Mouse (Mus musculus): ENCODE measurements around the gene Tmem59l. TPM values are rescaled to one million over a fixed set of nuclear protein-coding genes. Genes with fewer than 3 reads are reported as not detected.
"Not testable (repeated sequence)": the region's sequence is repeated elsewhere in the genome, so short reads cannot be mapped to it uniquely, and the experiment has no call there.

Gene Tmem59l
- 3.2 TPM in 1 of 2 replicates, not detected in the other for total RNA-seq (2015; ENCODE audit: low replicate concordance)
- not detected in 2 replicates for total RNA-seq (2017; ENCODE audit: low replicate concordance)

DNA sequence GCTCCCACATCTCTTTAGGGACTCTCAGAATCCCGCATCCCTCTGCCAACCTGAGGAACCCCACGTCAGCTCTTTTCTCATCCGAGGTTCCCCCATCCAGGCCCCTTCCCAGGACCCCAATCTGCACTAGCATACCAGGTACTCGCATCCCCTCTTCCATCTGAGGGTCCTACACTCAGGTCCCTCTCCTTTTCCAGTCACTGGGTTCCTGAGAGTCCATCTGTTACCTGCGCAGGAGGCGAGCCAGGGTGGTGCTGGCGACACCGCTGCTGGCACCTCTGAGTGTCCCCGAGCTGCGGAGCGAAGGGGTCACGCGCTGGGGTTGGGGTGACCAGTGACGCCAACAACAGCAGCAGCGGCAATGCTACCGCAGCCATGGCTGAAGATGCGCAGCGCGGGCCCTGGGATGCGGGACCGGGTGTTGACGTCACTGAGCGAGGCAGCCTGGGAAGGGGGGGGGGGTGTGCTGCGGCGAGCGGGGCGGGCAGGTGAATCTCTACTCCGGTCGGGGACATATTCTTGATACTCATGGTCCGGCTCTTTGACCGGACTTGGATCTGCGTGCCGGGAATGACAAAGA lies at the start of gene Tmem59l:
Gene Tmem59l, minus strand, starts transcription at position 418 of the 580 bp plus-strand sequence.
- ATAC-seq (replicated peaks; ENCODE audit: low FRiP score, poor library complexity, severe bottlenecking): no peak

GRCm38 (mm10) chr8:70535701-70536100 lies 48.5 kb upstream of the Tmem59l start:
- ATAC-seq (replicated peaks; ENCODE audit: low FRiP score, poor library complexity, severe bottlenecking): no peak

DNA sequence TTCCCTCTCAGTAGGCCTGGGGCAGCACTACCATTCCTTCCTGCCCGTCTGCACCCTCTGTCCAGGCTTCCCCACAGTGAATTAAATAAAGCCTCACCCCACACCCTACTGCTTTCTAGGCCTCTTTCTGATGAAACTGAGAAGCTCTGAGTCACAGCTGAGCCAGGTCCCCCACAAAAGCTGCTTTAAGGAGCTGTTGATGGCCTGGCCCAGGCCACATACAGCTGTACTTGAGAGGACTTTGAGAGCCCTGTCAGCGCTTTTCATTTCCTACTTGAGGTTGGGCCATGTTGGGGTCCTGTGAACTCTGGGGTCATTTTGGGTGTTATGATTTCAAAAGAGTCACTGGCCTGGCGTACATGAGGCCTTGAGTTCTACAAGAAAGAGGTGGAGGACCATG lies 48.1 kb upstream of the Tmem59l start:
- no peak for ATAC-seq (replicated peaks; ENCODE audit: low FRiP score, poor library complexity, severe bottlenecking)

DNA sequence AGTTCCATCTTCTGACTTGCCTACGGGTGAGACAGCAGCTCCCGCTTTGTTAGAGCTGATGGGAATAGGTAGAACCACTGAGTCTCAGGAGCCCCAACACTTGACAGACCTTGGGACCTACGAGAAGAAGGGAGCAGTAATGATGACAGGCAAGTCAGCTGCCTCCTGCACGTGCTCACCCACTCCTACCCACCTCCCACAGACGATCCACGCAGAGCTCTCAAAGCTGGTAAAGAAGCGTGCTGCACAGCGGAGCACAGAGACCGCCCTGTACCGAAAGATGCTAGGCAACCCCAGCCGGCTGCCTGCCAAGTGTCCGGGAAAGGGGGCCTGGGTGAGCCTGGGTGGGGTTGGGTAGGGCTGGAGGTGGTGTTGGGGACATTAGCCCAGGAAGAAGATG lies 47.1 kb upstream of the Tmem59l start:
- ATAC-seq (replicated peaks; ENCODE audit: low FRiP score, poor library complexity, severe bottlenecking): no peak

- no peak for ATAC-seq (replicated peaks; ENCODE audit: low FRiP score, poor library complexity, severe bottlenecking)
These were observed 43.2 kb upstream of the Tmem59l start for GRCm38 (mm10) chr8:70530314-70530713.

DNA sequence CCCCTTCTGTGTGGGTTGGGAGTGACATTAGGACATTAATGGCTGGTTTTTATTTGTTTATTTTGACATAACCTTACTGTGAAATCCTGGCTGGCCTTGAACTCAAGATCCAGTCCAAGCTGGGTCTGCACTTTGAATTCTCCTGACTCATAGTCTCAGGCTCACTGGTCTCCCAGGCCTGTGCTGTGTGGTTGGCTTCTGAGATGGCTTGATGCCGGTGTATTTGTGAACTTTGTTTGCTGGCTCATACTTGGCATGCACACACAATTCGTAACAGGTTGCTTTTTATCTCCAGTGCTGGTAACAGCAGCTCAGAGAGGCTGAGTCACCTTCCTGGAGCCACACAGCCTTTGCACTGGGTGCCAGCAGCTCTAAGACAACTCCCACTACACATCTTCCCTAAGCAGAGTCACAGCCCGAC lies 42.6 kb upstream of the Tmem59l start:
- ATAC-seq (replicated peaks; ENCODE audit: low FRiP score, poor library complexity, severe bottlenecking): no peak

GRCm38 (mm10) chr8:70529299-70529698 lies 42.1 kb upstream of the Tmem59l start:
- no peak for ATAC-seq (replicated peaks; ENCODE audit: low FRiP score, poor library complexity, severe bottlenecking)

- ATAC-seq (replicated peaks; ENCODE audit: low FRiP score, poor library complexity, severe bottlenecking): no peak
These were observed 41.1 kb upstream of the Tmem59l start for GRCm38 (mm10) chr8:70528182-70528797.

DNA sequence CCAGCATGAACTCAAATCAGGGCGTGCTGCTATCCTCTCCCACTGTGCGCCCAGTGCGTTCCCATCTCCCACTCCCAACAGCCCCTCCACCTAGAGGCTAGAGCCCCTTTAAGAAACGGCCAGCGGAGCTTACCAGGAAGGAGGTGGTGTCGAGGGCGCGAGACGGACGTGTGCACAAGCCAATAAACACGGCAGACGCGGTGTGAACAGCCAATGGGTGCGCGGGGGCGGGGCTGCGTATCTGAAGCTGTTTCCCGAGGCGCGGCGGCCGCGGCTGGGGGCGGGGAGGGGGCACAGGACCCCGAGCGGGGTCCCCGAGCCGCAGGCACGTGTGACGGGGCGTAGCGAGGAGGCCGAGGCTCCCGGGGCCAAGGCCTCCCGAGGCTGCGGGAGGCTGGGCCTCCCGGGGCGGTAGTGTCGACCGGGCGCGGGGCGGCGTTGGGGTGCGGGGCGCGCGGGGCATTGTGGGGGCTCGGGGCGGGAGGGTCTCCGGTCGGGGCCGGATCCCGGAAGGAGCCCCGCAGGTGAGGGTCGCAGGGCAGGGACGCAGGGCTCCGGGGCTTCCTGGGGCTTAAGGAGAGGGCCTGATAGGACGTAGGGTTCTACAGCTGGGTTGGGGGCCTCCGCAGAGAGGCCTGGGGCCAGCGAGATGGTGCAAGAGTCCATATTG lies 40.5 kb upstream of the Tmem59l start, which contains the start of the genes Fkbp8 and Kxd1:
Gene Fkbp8, plus strand, starts transcription at position 213 of the 670 bp plus-strand sequence.
Gene Kxd1, minus strand, starts transcription at position 445 of the 670 bp plus-strand sequence.
- ATAC-seq (replicated peaks; ENCODE audit: low FRiP score, poor library complexity, severe bottlenecking): peak; percentile 81

DNA sequence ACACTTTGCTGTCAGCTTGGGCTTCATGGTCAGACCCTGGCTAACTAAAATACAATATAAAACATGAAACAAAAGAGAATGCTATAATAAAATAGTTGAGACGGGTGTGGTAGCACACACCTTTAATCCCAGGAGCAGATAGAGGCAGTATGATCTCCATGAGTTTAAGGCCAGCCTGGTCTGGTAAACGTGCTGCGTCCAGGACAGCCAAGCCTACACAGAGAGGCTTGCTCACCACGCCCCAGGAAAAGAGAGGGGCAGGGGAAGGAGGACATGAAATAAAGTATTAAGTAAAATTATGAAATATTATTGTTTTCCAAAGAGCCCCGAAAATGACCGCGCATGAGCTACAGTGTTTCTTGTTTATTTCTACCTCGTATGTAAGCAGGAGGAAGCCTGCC lies 40.0 kb upstream of the Tmem59l start:
- ATAC-seq (replicated peaks; ENCODE audit: low FRiP score, poor library complexity, severe bottlenecking): peak; percentile 41

DNA sequence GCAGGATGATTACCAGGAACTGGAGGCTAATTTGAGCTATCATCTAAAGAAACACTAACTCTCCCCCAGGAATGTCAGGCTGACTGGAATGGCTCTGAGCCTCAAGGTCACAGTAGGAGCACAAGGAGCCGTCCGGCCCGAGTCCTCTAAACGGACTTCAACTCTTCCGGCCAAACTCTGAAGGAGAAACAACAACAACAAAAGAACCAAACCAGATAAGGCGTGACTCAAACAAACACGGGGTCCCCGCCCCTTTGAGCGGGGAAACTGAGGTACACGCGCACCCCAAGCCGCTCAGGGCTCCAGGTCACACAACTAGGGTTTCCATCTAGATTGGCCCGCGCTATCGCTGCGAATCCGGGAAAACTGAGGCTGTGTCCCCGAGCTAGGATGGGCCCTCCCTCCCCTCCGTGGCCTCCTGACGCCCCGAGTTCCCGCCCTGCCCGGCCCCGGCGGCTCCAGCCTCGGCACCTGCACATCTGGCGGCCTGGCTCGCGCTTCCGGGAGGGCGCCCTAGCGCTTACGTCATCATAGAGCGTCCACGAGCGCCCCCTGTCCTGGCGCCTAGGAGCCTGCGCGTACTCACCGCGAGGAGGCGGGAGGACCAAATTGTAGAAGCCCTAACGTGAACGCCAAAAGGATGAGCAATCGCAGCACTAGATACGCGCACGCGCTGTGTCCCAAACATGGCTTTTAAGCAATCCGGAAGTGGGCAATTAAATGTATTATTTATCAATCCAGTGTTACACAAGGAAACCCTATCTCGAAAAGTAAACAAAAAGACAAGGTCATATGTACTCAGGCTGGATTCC lies 35.6 kb upstream of the Tmem59l start:
- peak; percentile 87 for ATAC-seq (replicated peaks; ENCODE audit: low FRiP score, poor library complexity, severe bottlenecking)

DNA sequence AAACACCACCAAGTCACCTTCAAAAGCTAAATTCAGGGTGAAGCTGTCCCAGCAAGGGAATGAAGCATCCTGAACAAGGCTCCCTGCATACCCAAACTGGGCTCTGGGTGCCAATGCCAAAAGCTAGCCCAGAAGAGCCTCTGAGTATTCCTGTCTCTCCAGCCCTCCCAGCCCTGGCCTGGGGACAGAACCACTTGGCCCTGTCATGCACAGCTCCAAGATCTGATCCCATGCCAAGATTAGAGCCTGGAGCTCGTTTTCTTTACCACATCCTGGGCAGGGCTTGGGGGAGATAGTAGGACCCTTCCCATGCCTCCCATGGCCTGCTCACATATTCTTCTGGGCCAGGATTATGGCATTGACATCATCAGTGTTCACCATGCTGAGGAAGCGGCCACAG lies 32.4 kb upstream of the Tmem59l start:
- ATAC-seq (replicated peaks; ENCODE audit: low FRiP score, poor library complexity, severe bottlenecking): no peak

- ATAC-seq (replicated peaks; ENCODE audit: low FRiP score, poor library complexity, severe bottlenecking): no peak
These were observed 31.9 kb upstream of the Tmem59l start for GRCm38 (mm10) chr8:70519043-70519442.

DNA sequence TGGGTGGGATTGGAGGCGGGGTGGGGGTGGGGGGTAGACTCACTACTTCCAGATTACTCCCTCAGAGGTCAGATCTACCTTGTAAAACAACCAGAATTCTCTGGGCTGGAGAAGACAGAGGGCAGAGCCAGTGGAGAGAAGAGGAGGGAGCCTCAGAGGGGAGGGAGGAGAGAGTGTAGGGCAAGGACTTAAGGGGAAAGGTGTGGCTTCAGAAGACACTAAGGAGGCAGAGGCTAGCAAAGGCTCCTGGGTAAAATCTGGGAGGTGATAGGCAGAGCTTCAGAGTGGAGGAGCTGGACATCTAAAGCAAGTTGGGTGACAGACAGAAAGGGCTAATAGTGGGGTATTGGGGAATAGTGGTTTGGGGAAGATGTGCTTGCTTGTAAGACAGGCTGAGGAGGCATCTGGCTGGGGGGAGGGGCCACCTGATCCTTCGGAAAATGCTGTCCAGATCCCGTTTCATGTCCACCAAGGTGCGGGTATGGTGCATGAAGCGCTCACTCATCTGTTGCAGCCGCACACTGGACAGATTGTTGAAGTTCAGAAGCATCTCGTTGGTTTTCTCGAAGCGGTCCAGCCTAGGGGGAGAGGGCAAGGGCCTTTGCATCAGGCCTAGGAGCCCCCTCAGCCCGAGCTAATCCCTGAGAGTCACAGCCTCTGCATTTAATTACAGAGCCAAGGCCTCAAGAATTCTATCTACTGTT lies 30.9 kb upstream of the Tmem59l start:
- no peak for ATAC-seq (replicated peaks; ENCODE audit: low FRiP score, poor library complexity, severe bottlenecking)

- ATAC-seq (replicated peaks; ENCODE audit: low FRiP score, poor library complexity, severe bottlenecking): no peak
These were observed 26.3 kb upstream of the Tmem59l start for GRCm38 (mm10) chr8:70513441-70513840.

GRCm38 (mm10) chr8:70512253-70512903 lies 25.2 kb upstream of the Tmem59l start:
- ATAC-seq (replicated peaks; ENCODE audit: low FRiP score, poor library complexity, severe bottlenecking): no peak

DNA sequence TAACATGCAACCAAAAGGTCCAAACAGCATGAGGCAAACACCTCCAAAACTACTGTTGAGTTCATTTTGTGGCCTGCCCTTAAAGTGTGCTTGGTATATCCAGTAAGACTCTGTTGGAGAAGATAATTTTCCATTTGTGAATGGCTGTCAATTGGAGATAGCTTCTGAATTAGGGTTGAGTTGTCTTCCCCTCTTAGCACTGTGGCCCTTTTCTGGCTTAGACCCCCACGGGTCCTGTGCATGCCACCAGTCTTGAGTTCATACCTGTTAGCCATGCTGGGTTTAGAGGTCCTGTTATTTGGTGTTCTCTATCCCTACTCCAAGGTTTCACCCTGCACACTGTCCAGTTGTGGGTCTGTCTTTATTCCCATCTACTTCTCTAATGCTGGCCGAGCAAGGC lies 24.6 kb upstream of the Tmem59l start:
- no peak for ATAC-seq (replicated peaks; ENCODE audit: low FRiP score, poor library complexity, severe bottlenecking)

GRCm38 (mm10) chr8:70511174-70511573 lies 24.0 kb upstream of the Tmem59l start:
- ATAC-seq (replicated peaks; ENCODE audit: low FRiP score, poor library complexity, severe bottlenecking): not testable (repeated sequence)

Data from erythroid progenitor cell, adult 5-6 weeks (primary cell).